ENCODE assay signal across 10 mouse cellular contexts in the genomic region with DNA sequence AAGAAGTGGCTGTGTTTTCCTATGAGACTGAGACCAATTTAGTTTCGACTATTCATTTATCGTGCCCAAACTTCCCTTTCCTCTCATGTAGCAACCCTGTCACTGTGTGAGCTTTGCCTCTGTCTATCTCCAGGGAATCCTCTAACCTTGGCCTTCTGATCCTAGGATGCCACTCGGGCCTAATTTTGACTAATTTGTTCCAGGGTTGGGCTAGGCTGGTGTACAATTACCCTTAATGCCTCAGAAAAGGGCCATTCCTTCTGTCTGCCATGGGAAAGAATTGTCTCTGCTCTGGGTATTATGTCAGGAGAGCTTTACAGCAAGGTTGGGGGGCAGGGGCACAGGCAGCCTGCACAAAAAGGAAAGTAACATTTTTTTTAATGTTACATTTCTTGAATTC.
A peak's percentile ranks its signal among the peaks of the same experiment; 100 is the strongest.
DNase-seq lines count a peak whose midpoint lies in the region; ATAC-seq and TF ChIP-seq lines count a peak whose summit lies in the region.
"Had no signal": no experiment of that assay in that cellular context is flagged by ENCODE, and none has a peak within 500 bp of the region (broad histone marks: within the 10 kb centered on the region; RNA-seq: fewer than 3 reads in every experiment).

No protein-coding gene starts in this region.

- H3K4me3 ChIP-seq in hindbrain, embryonic 11.5 days (ENCODE audit: low read depth, low read length) = no peak overlapping the region
- H3K4me3 ChIP-seq in hindbrain, postnatal 0 days (ENCODE audit: low read length) = no peak overlapping the region
- H3K4me3 ChIP-seq in lung, postnatal 0 days (ENCODE audit: low read depth, low read length) = no peak overlapping the region
- no peak overlapping the region for H3K4me3 ChIP-seq in embryonic facial prominence, embryonic 15.5 days (replicated peaks)
- H3K4me3 ChIP-seq in small intestine, adult 2 months (ENCODE audit: low read depth, low read length) = no peak overlapping the region
- H3K4me3 ChIP-seq: neural tube, embryonic 15.5 days had no signal

- no peak overlapping the region for H3K4me2 ChIP-seq in hindbrain, embryonic 11.5 days (replicated peaks; ENCODE audit: low read depth, low read length)
- no peak overlapping the region for H3K4me2 ChIP-seq in hindbrain, postnatal 0 days (ENCODE audit: low read depth, low read length)
- no peak overlapping the region for H3K4me2 ChIP-seq in lung, postnatal 0 days (replicated peaks; ENCODE audit: low read depth, low read length)
- H3K4me2 ChIP-seq in embryonic facial prominence, embryonic 15.5 days (replicated peaks) = no peak overlapping the region
- H3K4me2 ChIP-seq: neural tube, embryonic 15.5 days had no signal

- no peak overlapping the region for H3K9ac ChIP-seq in hindbrain, embryonic 11.5 days (ENCODE audit: low read depth, low read length)
- H3K9ac ChIP-seq in hindbrain, postnatal 0 days (replicated peaks; ENCODE audit: low read length) = no peak overlapping the region
- no peak overlapping the region for H3K9ac ChIP-seq in lung, postnatal 0 days (replicated peaks; ENCODE audit: low read depth)
- H3K9ac ChIP-seq in embryonic facial prominence, embryonic 15.5 days = no peak overlapping the region
- H3K9ac ChIP-seq: neural tube, embryonic 15.5 days had no signal

- no peak for TF ChIP-seq EP300 in lung, postnatal 0 days (IDR thresholded peaks at IDR 0.05)

- H3K9me3 ChIP-seq in hindbrain, embryonic 11.5 days (ENCODE audit: control insufficient read depth, low read length) = no peaks in the 10 kb centered on the region
- H3K9me3 ChIP-seq in hindbrain, postnatal 0 days (ENCODE audit: low read length) = no peaks in the 10 kb centered on the region
- H3K9me3 ChIP-seq in lung, postnatal 0 days (ENCODE audit: low read length) = no peaks in the 10 kb centered on the region
- H3K9me3 ChIP-seq in embryonic facial prominence, embryonic 15.5 days (replicated peaks) = no peaks in the 10 kb centered on the region
- H3K9me3 ChIP-seq: neural tube, embryonic 15.5 days had no signal

- 50% methylated on average over 3 of the region's 3 CpGs for WGBS in hindbrain, embryonic 11.5 days
- 50% methylated on average over 3 of the region's 3 CpGs for WGBS in hindbrain, postnatal 0 days
- WGBS in lung, postnatal 0 days = 59% methylated on average over 3 of the region's 3 CpGs
- WGBS in embryonic facial prominence, embryonic 15.5 days = 20% methylated on average over 3 of the region's 3 CpGs
- WGBS in small intestine, adult 2 months = 63% methylated on average over 3 of the region's 3 CpGs

- H3K27me3 ChIP-seq in hindbrain, embryonic 11.5 days (ENCODE audit: control insufficient read depth, insufficient read depth, low read length) = no peaks in the 10 kb centered on the region
- no peaks in the 10 kb centered on the region for H3K27me3 ChIP-seq in hindbrain, postnatal 0 days (ENCODE audit: insufficient read depth, low read length)
- no peaks in the 10 kb centered on the region for H3K27me3 ChIP-seq in lung, postnatal 0 days (replicated peaks; ENCODE audit: insufficient read depth, low read length)
- H3K27me3 ChIP-seq in embryonic facial prominence, embryonic 15.5 days = no peaks in the 10 kb centered on the region
- no peaks in the 10 kb centered on the region for H3K27me3 ChIP-seq in small intestine, adult 2 months (ENCODE audit: control insufficient read depth, insufficient read depth, low read length)
- H3K27me3 ChIP-seq: neural tube, embryonic 15.5 days had no signal

- no peaks in the 10 kb centered on the region for H3K36me3 ChIP-seq in hindbrain, embryonic 11.5 days (ENCODE audit: control insufficient read depth, insufficient read depth, low read length)
- no peaks in the 10 kb centered on the region for H3K36me3 ChIP-seq in hindbrain, postnatal 0 days (ENCODE audit: insufficient read depth, low read length)
- no peaks in the 10 kb centered on the region for H3K36me3 ChIP-seq in lung, postnatal 0 days (ENCODE audit: insufficient read depth, low read length)
- H3K36me3 ChIP-seq in embryonic facial prominence, embryonic 15.5 days = no peaks in the 10 kb centered on the region
- H3K36me3 ChIP-seq in small intestine, adult 2 months (ENCODE audit: control insufficient read depth, insufficient read depth, low read length) = no peaks in the 10 kb centered on the region
- H3K36me3 ChIP-seq: neural tube, embryonic 15.5 days had no signal

- intact Hi-C loops in gastrocnemius, postnatal 14 days (cut with DNase I; ENCODE audit: low total_unique reads) = no loop called here

- H3K27ac ChIP-seq in hindbrain, embryonic 11.5 days (ENCODE audit: low read depth, low read length) = peak overlapping the region; percentile 30; the same call in 1 of the 2 replicates
- H3K27ac ChIP-seq in hindbrain, postnatal 0 days = no peak overlapping the region
- H3K27ac ChIP-seq in lung, postnatal 0 days (ENCODE audit: low read length) = peak overlapping the region; percentile 66
- H3K27ac ChIP-seq in embryonic facial prominence, embryonic 15.5 days (replicated peaks) = peak overlapping the region; percentile 44
- H3K27ac ChIP-seq in small intestine, adult 2 months (ENCODE audit: insufficient read depth, low read depth, low read length) = 0 out of 2 replicates have a peak overlapping the region, but pooled peaks have one; percentile 30
- H3K27ac ChIP-seq: neural tube, embryonic 15.5 days had no signal

- H3K4me1 ChIP-seq in hindbrain, embryonic 11.5 days (replicated peaks; ENCODE audit: control insufficient read depth, insufficient read depth, low read length) = no peaks in the 10 kb centered on the region
- H3K4me1 ChIP-seq in hindbrain, postnatal 0 days (ENCODE audit: insufficient read depth, low read length) = no peaks in the 10 kb centered on the region
- H3K4me1 ChIP-seq in lung, postnatal 0 days (ENCODE audit: insufficient read depth, low read depth, low read length) = peaks cover under 1% of the 10 kb centered on the region; the same call in 1 of the 2 replicates
- peaks cover 11% of the 10 kb centered on the region for H3K4me1 ChIP-seq in embryonic facial prominence, embryonic 15.5 days
- H3K4me1 ChIP-seq in small intestine, adult 2 months (ENCODE audit: control insufficient read depth, insufficient read depth, insufficient read length, low read length) = peaks cover 3% of the 10 kb centered on the region
- H3K4me1 ChIP-seq: neural tube, embryonic 15.5 days had no signal

- DNase-seq in hindbrain, embryonic 11.5 days (ENCODE audit: low spot score) = no peak
- no peak for DNase-seq in hindbrain, postnatal 0 days (ENCODE audit: low spot score)
- DNase-seq in lung, postnatal 0 days (ENCODE audit: low spot score) = no peak
- DNase-seq in lung, postnatal 14 days = no peak
- no peak for DNase-seq in gastrocnemius, postnatal 14 days
- DNase-seq: midbrain, embryonic 14.5 days; right cerebral cortex, postnatal 4 days had no signal

- no peak for TF ChIP-seq POLR2A in small intestine, adult 2 months (IDR thresholded peaks at IDR 0.05; ENCODE audit: low read depth, low read length)

- TF ChIP-seq CTCF in hindbrain, postnatal 0 days (IDR thresholded peaks at IDR 0.05; ENCODE audit: low read depth) = no peak
- no peak for TF ChIP-seq CTCF in lung, postnatal 0 days (IDR thresholded peaks at IDR 0.05)
- TF ChIP-seq CTCF in small intestine, adult 2 months (IDR thresholded peaks at IDR 0.05; ENCODE audit: extremely low read depth, insufficient read length, insufficient replicate concordance, low read depth, low read length) = no peak

- no peak for ATAC-seq in hindbrain, embryonic 11.5 days (ENCODE audit: low FRiP score)
- no peak for ATAC-seq in hindbrain, postnatal 0 days
- ATAC-seq in lung, postnatal 0 days = no peak
- no peak for ATAC-seq in embryonic facial prominence, embryonic 15.5 days (ENCODE audit: insufficient number of reproducible peaks, low FRiP score, low TSS enrichment, low read depth)
